Mouse (Mus musculus) small intestine, adult 2 months (tissue): Measurements from ENCODE around the gene Toe1. TPM values are rescaled to one million over a fixed set of nuclear protein-coding genes. Genes with fewer than 3 reads are reported as not detected.

Experiments used
- H3K27ac ChIP-seq: fragments of 200-500 bp; 2 replicates; pipeline ENCODE4 v1.5.1; 2012; ENCODE audit warnings: low read depth, low read length, control low read depth, inconsistent platforms; ENCODE audit not compliant: insufficient read depth
- H3K27me3 ChIP-seq: fragments of 200-500 bp; 2 replicates; pipeline ENCODE4 v1.6.1; 2012; ENCODE audit warnings: mild to moderate bottlenecking, moderate library complexity, low read length, inconsistent platforms; ENCODE audit not compliant: control insufficient read depth, insufficient read depth
- H3K36me3 ChIP-seq: fragments of 200-500 bp; 2 replicates; pipeline ENCODE4 v1.6.1; 2012; ENCODE audit warnings: mild to moderate bottlenecking, low read length, control low read depth, inconsistent platforms; ENCODE audit not compliant: control insufficient read depth, insufficient read depth
- H3K4me1 ChIP-seq: fragments of 200-500 bp; 2 replicates; pipeline ENCODE4 v1.6.1; 2012; ENCODE audit warnings: low read length, inconsistent platforms, mixed read lengths; ENCODE audit not compliant: control insufficient read depth, insufficient read depth, insufficient read length
- H3K4me3 ChIP-seq: fragments of 200-500 bp; 2 replicates; pipeline ENCODE4 v1.5.1; 2012; ENCODE audit warnings: low read depth, mild to moderate bottlenecking, control low read depth, inconsistent platforms, low read length, moderate library complexity
- CTCF ChIP-seq: fragments of 200-500 bp; IDR thresholded peaks from 2 replicates; pipeline ENCODE4 v1.5.1; 2012; ENCODE audit warnings: low read depth, mild to moderate bottlenecking, control low read depth, inconsistent platforms, low read length, moderate library complexity, mixed read lengths; ENCODE audit not compliant: insufficient replicate concordance, insufficient read length; ENCODE audit errors: extremely low read depth
- POLR2A ChIP-seq: fragments of 200-500 bp; IDR thresholded peaks from 2 replicates; pipeline ENCODE4 v1.6.1; 2012; ENCODE audit warnings: low read depth, mild to moderate bottlenecking, control low read depth, inconsistent platforms, low read length, moderate library complexity
- WGBS: fragments of 180-500 bp; shearing (Covaris S2); methylation state at CpG from one replicate; pipeline ENCODE4 v1.1.7; 2018; 5-methylcytosine and 5-hydroxymethylcytosine counted together
- polyA plus RNA-seq: library from polyadenylated mRNA; depleted of rRNA; stranded (reverse); fragments of >200 nt; gene quantifications from 2 replicates; pipeline ENCODE4 v1.2.3, GENCODE M21; 2012

Gene Toe1
- polyA plus RNA-seq, 1 experiment: 11.6 TPM

DNA sequence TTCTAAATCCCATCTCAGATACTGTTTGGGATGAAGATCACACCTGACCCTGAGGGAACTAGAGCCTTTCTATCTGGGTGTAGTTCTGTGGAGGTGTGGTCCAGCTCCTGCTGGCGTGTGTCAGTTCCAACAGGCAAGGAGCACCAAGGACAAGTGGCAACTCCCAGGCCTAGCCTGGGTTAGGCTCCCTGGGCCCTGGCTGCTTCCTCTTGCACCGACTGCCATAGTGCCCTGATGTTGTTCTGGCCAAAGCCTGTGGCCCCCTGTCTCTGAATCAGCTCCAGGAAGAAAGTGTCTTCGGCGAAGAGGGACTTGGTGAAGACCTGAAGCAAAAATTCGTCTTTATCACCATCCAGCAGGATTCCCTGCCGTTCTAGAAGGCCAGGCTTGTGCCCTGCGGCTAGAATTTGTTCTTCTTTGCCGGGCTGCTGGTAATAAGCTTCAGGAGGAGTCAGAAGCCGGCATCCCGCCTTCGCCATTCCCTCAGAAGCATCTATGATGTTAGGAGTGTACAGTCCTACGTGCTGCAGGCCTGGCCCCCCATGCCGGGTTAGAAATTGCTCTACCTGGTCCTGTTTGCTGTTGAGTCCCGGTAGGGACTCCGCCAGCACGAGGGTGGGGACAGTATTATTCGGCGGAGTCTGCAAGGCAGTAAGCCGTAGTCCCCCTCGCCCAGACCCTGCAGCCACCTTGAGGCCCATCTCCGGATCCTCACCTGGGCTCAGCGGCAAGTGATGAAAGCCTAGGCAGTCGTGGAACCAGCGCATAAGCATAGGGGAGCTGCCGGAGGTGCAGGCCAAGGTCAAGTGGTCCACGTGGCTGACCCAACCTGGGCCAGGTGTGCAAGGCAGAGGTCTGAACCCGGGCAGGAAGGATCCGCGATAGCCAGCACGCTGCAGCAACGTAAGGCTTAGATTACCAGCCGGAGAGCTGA, 12.8 kb upstream of the Toe1 start:
- Histone ChIP-seq H3K27me3 (no peaks in the 10 kb centered on the region), H3K4me3 (peak overlapping the region; percentile 70), H3K27ac (no peak overlapping the region), H3K4me1 (peaks cover 24% of the 10 kb centered on the region), H3K36me3 (no peaks in the 10 kb centered on the region)
- 45% methylated on average over 32 of the region's 32 CpGs for WGBS
- TF ChIP-seq POLR2A (no peak), CTCF (no peak)

DNA sequence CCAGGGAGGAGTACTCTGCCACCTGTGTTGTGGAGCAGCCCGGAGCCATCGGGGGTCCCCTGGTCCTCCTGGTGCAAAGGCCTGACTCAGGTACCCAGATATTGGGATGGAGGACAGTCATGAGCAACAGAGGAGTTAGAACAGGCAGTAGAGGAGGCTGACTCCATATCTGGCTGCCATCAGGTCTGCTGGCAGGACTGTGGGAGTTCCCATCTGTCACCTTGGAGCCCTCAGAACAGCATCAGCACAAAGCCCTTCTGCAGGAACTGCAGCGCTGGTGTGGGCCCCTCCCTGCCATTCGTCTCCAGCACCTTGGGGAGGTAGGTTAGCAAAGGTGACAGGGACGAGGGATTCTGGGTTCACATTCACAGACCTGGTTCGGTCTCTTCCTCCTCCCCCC, 10.0 kb upstream of the Toe1 start:
- TF ChIP-seq CTCF (no peak), POLR2A (no peak)
- Histone ChIP-seq H3K27me3 (no peaks in the 10 kb centered on the region), H3K36me3 (no peaks in the 10 kb centered on the region), H3K4me3 (no peak overlapping the region), H3K27ac (no peak overlapping the region), H3K4me1 (peaks cover 13% of the 10 kb centered on the region)
- WGBS: 95% methylated on average over 6 of the region's 6 CpGs

GRCm38 (mm10) chr4:116815276-116815675, 7.8 kb upstream of the Toe1 start:
- no peaks in the 10 kb centered on the region for H3K36me3 ChIP-seq
- H3K27ac ChIP-seq: no peak overlapping the region
- 91% methylated on average over 5 of the region's 5 CpGs for WGBS
- H3K27me3 ChIP-seq: no peaks in the 10 kb centered on the region
- TF ChIP-seq POLR2A (no peak), CTCF (no peak)
- H3K4me1 ChIP-seq: peaks cover 2% of the 10 kb centered on the region; the same call in 1 of the 2 replicates
- no peak overlapping the region for H3K4me3 ChIP-seq

GRCm38 (mm10) chr4:116811012-116811411, 3.6 kb upstream of the Toe1 start:
- H3K4me1 ChIP-seq: peaks cover 3% of the 10 kb centered on the region; the same call in 1 of the 2 replicates
- H3K36me3 ChIP-seq: peaks cover 2% of the 10 kb centered on the region; the same call in 1 of the 2 replicates
- 39% methylated on average over 3 of the region's 3 CpGs for WGBS

GRCm38 (mm10) chr4:116799901-116800300, 7.5 kb downstream of the Toe1 start:
- WGBS: 28% methylated on average over 5 of the region's 5 CpGs
- no peaks in the 10 kb centered on the region for H3K27me3 ChIP-seq
- H3K4me3 ChIP-seq: no peak overlapping the region
- H3K27ac ChIP-seq: no peak overlapping the region
- H3K4me1 ChIP-seq: peaks cover 8% of the 10 kb centered on the region; the same call in 1 of the 2 replicates
- H3K36me3 ChIP-seq: peaks cover 40% of the 10 kb centered on the region
- TF ChIP-seq POLR2A: no peak
- no peak for TF ChIP-seq CTCF

More at GRCm38 (mm10) chr4:116811012-116811411, 3.6 kb upstream of the Toe1 start:
- no peak for TF ChIP-seq POLR2A
- TF ChIP-seq CTCF: no peak
- H3K4me3 ChIP-seq: no peak overlapping the region
- H3K27ac ChIP-seq: no peak overlapping the region
- H3K27me3 ChIP-seq: no peaks in the 10 kb centered on the region

DNA sequence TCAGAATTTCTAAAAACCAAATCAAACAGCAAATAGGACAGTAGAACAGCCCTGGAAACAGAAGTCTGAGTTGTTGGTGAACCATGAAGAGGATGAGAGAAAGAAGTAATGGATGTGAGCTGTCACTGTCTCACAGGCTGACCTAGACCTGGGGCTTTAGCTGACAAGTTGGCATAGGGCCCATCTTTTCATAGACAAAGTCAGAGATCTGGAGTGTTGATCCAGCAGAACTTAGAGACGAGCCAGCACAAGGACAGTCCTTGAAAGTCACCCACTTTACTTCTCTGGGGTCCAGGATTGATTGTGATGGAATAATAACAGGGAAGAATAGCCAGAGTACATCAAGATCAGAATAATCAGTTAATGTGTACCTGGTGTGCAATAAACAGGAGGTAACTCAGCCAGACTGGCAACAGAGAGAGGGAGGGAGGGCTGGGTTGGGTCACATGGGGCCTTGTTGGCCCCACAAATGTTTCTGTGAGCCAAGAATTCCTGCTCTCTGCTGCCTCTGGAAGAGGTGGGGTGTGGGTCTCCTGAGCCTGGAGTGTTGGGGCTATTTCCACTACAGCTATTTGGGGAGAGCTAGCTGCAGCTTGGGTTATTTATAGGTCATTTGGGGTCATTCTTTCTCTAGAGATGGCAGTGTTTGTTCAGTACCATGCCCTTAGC, 10.9 kb downstream of the Toe1 start:
- no peak for TF ChIP-seq CTCF
- TF ChIP-seq POLR2A: no peak
- Histone ChIP-seq H3K27ac (peak overlapping the region; percentile 68), H3K4me1 (peaks cover 8% of the 10 kb centered on the region; the same call in 1 of the 2 replicates), H3K27me3 (no peaks in the 10 kb centered on the region), H3K36me3 (peaks cover 20% of the 10 kb centered on the region), H3K4me3 (no peak overlapping the region)
- 18% methylated on average over 1 of the region's 1 CpGs for WGBS

DNA sequence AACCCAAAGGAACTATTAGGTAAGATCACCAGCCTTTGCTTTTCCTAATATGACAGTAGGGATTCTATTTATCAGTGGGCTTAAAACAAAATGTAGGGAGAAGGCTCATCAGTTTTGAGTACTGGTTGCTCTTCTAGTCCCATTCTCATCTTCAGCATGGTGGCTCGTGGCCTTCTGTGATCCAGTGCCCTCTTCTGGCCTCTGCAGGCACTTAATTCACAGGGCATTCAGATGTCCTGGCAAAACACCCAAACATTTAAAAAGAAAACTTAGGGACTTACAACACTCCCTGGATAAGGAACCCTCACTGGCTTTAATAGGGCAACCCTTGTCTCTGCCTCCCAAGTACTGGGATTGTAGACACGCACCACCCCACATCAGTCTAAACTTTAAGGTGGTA, 13.2 kb downstream of the Toe1 start:
- TF ChIP-seq CTCF (no peak), POLR2A (no peak)
- Histone ChIP-seq H3K36me3 (peaks cover 16% of the 10 kb centered on the region), H3K4me1 (peaks cover 8% of the 10 kb centered on the region; the same call in 1 of the 2 replicates), H3K4me3 (no peak overlapping the region), H3K27me3 (no peaks in the 10 kb centered on the region), H3K27ac (no peak overlapping the region)
- 76% methylated on average over 2 of the region's 2 CpGs for WGBS
